16 mouse cellular contexts compared by ENCODE assay signal in genomic region chr12:25871816-25872215, GRCm38 (mm10).
DNase-seq lines count a peak whose midpoint lies in the region; ATAC-seq and TF ChIP-seq lines count a peak whose summit lies in the region.
"Had no signal": no experiment of that assay in that cellular context is flagged by ENCODE, and none has a peak within 500 bp of the region (broad histone marks: within the 10 kb centered on the region; RNA-seq: fewer than 3 reads in every experiment).

No protein-coding gene starts in this region.

- WGBS in forebrain, embryonic 16.5 days = 64% methylated on average over 4 of the region's 4 CpGs
- WGBS in midbrain, embryonic 12.5 days = 85% methylated on average over 4 of the region's 4 CpGs

- H3K9me3 ChIP-seq in forebrain, embryonic 16.5 days (ENCODE audit: control insufficient read depth, low read length) = no peaks in the 10 kb centered on the region
- H3K9me3 ChIP-seq in midbrain, embryonic 12.5 days = no peaks in the 10 kb centered on the region
- H3K9me3 ChIP-seq: neural tube, embryonic 12.5 days had no signal

- H3K4me1 ChIP-seq in forebrain, embryonic 16.5 days (replicated peaks; ENCODE audit: control insufficient read depth, insufficient read depth, low read length) = peaks cover 19% of the 10 kb centered on the region
- no peaks in the 10 kb centered on the region for H3K4me1 ChIP-seq in midbrain, embryonic 12.5 days

- H3K27ac ChIP-seq in layer of hippocampus, adult 2 months = peak overlapping the region; percentile 54; the same call in 1 of the 2 replicates
- H3K27ac ChIP-seq in forebrain, embryonic 16.5 days (ENCODE audit: low read length) = peak overlapping the region; percentile 82
- peak overlapping the region; percentile 63; the same call in 1 of the 2 replicates for H3K27ac ChIP-seq in midbrain, embryonic 12.5 days (replicated peaks)
- H3K27ac ChIP-seq: neural tube, embryonic 12.5 days had no signal

- ATAC-seq in forebrain, embryonic 16.5 days = no peak
- ATAC-seq in midbrain, embryonic 12.5 days (ENCODE audit: low FRiP score, low read depth) = peak; percentile 20; the same call in 1 of the 2 replicates

- H3K4me2 ChIP-seq in forebrain, embryonic 16.5 days (ENCODE audit: low read length) = peak overlapping the region; percentile 18; the same call in 1 of the 2 replicates
- H3K4me2 ChIP-seq in midbrain, embryonic 12.5 days (replicated peaks) = 0 out of 2 replicates have a peak overlapping the region, but pooled peaks have one; percentile 24

- H3K36me3 ChIP-seq in forebrain, embryonic 16.5 days (ENCODE audit: control insufficient read depth, insufficient read depth) = no peaks in the 10 kb centered on the region
- H3K36me3 ChIP-seq in midbrain, embryonic 12.5 days = no peaks in the 10 kb centered on the region
- H3K36me3 ChIP-seq: neural tube, embryonic 12.5 days had no signal

- no peaks in the 10 kb centered on the region for H3K27me3 ChIP-seq in forebrain, embryonic 16.5 days (replicated peaks; ENCODE audit: control insufficient read depth, insufficient read depth, low read length)
- H3K27me3 ChIP-seq in midbrain, embryonic 12.5 days = no peaks in the 10 kb centered on the region
- H3K27me3 ChIP-seq: neural tube, embryonic 12.5 days had no signal

- no peak overlapping the region for H3K4me3 ChIP-seq in layer of hippocampus, adult 2 months
- H3K4me3 ChIP-seq in forebrain, embryonic 16.5 days (replicated peaks; ENCODE audit: low read length) = no peak overlapping the region
- no peak overlapping the region for H3K4me3 ChIP-seq in midbrain, embryonic 12.5 days
- H3K4me3 ChIP-seq: neural tube, embryonic 12.5 days had no signal

- no peak for TF ChIP-seq CTCF in layer of hippocampus, adult 2 months (conservative IDR thresholded peaks at IDR 0.05)

- 0 out of 2 replicates have a peak overlapping the region, but pooled peaks have one; percentile 8 for H3K9ac ChIP-seq in forebrain, embryonic 16.5 days (replicated peaks; ENCODE audit: low read depth, low read length)
- H3K9ac ChIP-seq in midbrain, embryonic 12.5 days (replicated peaks) = no peak overlapping the region

- no peak for DNase-seq in layer of hippocampus, adult 2 months (ENCODE audit: low spot score in 2 of 2)
- no peak for DNase-seq in layer of hippocampus, postnatal 36 days
- DNase-seq in lung, postnatal 4 days = no peak
- no peak for DNase-seq in kidney, adult 11 months
- no peak for DNase-seq in frontal cortex, postnatal 14 days (ENCODE audit: low spot score in 2 of 2)
- DNase-seq: adrenal gland, adult 8-10 months; B cell, adult 2 months; heart, adult 18-20 months; kidney, adult 2 months; kidney, postnatal 14 days; lung, adult 2 months; lung, postnatal 36 days; thymus, postnatal 4 days had no signal
